Mouse (Mus musculus) liver, embryonic 14.5 days (tissue): ENCODE results near the gene Kcnab1.

Experiments used
- CTCF ChIP-seq: IDR thresholded peaks from 2 replicates; pipeline ENCODE4 v1.5.1; 2016; ENCODE audit warnings: antibody characterized with exemption, low read depth, control low read depth
- EP300 ChIP-seq: IDR thresholded peaks from 2 replicates; pipeline ENCODE4 v1.6.1; 2016; ENCODE audit warnings: antibody characterized with exemption, low read depth

GRCm38 (mm10) chr3:65374729-65375128 lies 265.5 kb downstream of the Kcnab1 start:
- TF ChIP-seq CTCF (no peak), EP300 (no peak)
